Mouse (Mus musculus): Measurements from ENCODE around the gene Slc47a1. TPM values are rescaled to one million over a fixed set of nuclear protein-coding genes. Genes with fewer than 3 reads are reported as not detected.

Slc47a1 gene
- total RNA-seq, 2 experiments from 2014 or later, result 1.7 to 2.3 TPM

- H3K27ac ChIP-seq, result no peak overlapping the region
- DNase-seq (ENCODE audit: low spot score in 2 of 2), result no peak
- TF ChIP-seq CTCF (conservative IDR thresholded peaks at IDR 0.05), result no peak
- no peak overlapping the region for H3K4me3 ChIP-seq
Measured at GRCm38 (mm10) chr11:61297901-61298300, 80.2 kb downstream of the Slc47a1 start.

GRCm38 (mm10) chr11:61297326-61297725 is 80.8 kb downstream of the Slc47a1 start:
- DNase-seq (ENCODE audit: low spot score in 2 of 2), result no peak
- Histone ChIP-seq H3K4me3 (no peak overlapping the region), H3K27ac (no peak overlapping the region)
- TF ChIP-seq CTCF (conservative IDR thresholded peaks at IDR 0.05), result no peak

- H3K4me3 ChIP-seq, result no peak overlapping the region
- DNase-seq (ENCODE audit: low spot score in 2 of 2), result no peak
- TF ChIP-seq CTCF (conservative IDR thresholded peaks at IDR 0.05), result no peak
- H3K27ac ChIP-seq, result no peak overlapping the region
Measured at GRCm38 (mm10) chr11:61296556-61296955, 81.6 kb downstream of the Slc47a1 start.

GRCm38 (mm10) chr11:61295556-61295955 is 82.6 kb downstream of the Slc47a1 start:
- no peak for DNase-seq (ENCODE audit: low spot score in 2 of 2)
- TF ChIP-seq CTCF (conservative IDR thresholded peaks at IDR 0.05), result no peak
- H3K4me3 ChIP-seq, result no peak overlapping the region
- no peak overlapping the region for H3K27ac ChIP-seq

GRCm38 (mm10) chr11:61294431-61294830 is 83.7 kb downstream of the Slc47a1 start:
- Histone ChIP-seq H3K4me3 (no peak overlapping the region), H3K27ac (no peak overlapping the region)
- DNase-seq (ENCODE audit: low spot score in 2 of 2), result no peak
- no peak for TF ChIP-seq CTCF (conservative IDR thresholded peaks at IDR 0.05)

Other genes with a start within 250 kb of the Slc47a1 start
- gene Usp22, start 203.3 kb downstream of the Slc47a1 start, total RNA-seq (2021), result 100 to 1,000 TPM; 216 to 235 TPM
- gene Aldh3a1, start 170.8 kb downstream of the Slc47a1 start, total RNA-seq (2021), result 1 to 10 TPM in 1 of 2 experiments, under 1 TPM in 1; 0.49 to 1.3 TPM
- gene Aldh3a2, start 110.9 kb downstream of the Slc47a1 start, total RNA-seq (2021), result 10 to 100 TPM; 58.1 to 58.9 TPM
- not detected for gene Slc47a2, start 35.5 kb downstream of the Slc47a1 start, total RNA-seq (2021)
- 100 to 1,000 TPM; 543 to 554 TPM for gene Rnf112, start 75.8 kb upstream of the Slc47a1 start, total RNA-seq (2021)
- gene Mfap4, start 107.1 kb upstream of the Slc47a1 start, total RNA-seq (2021), result 1 to 10 TPM; 4.8 to 5.0 TPM
- gene Mapk7, start 116.1 kb upstream of the Slc47a1 start, total RNA-seq (2021), result 10 to 100 TPM; 26.2 to 28.5 TPM
- gene B9d1, start 126.8 kb upstream of the Slc47a1 start, total RNA-seq (2021), result 10 to 100 TPM; 47.4 to 47.9 TPM
- 100 to 1,000 TPM; 162 to 170 TPM for gene Epn2, start 201.3 kb upstream of the Slc47a1 start, total RNA-seq (2021)

Data from layer of hippocampus, adult 2 months (tissue).